Mouse (Mus musculus): ENCODE results near the gene Kmt2e. TPM values are rescaled to one million over a fixed set of nuclear protein-coding genes. Genes with fewer than 3 reads are reported as not detected.
"Not testable (repeated sequence)": the region's sequence is repeated elsewhere in the genome, so short reads cannot be mapped to it uniquely, and the experiment has no call there.

The Kmt2e gene
- polyA plus RNA-seq, 1 experiment from 2014 or later, result 109 TPM

DNA sequence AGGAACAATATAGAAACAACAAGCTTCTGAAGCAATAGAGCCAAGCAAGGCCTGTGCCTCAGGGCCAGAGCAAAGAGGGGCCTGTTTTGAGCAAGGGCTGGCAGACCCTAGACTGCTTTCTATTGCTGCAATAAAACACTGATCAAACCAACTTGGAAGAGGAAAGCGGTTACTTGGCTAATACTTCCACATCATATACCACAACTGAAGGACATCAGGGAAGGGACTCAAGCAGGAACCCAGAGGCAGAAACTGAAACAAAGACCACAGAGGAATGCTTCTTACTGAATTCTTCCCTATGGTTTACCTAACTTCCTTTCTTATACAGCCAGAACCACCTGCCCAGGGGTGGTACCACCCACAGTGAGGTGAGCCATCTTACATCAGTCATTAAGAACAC, 87.4 kb downstream of the Kmt2e start:
- no peaks in the 10 kb centered on the region for H3K9me3 ChIP-seq
- no peak overlapping the region for H3K27ac ChIP-seq
- H3K27me3 ChIP-seq, result no peaks in the 10 kb centered on the region
- H3K4me3 ChIP-seq (replicated peaks), result no peak overlapping the region
- no peak for ATAC-seq (ENCODE audit: insufficient number of reproducible peaks, insufficient read depth, low FRiP score, low TSS enrichment, low read depth)
- H3K4me2 ChIP-seq, result no peak overlapping the region
- no peaks in the 10 kb centered on the region; the same call in 1 of the 2 replicates for H3K4me1 ChIP-seq (replicated peaks)
- 48% methylated on average over 1 of the region's 1 CpGs for WGBS
- peaks cover 81% of the 10 kb centered on the region for H3K36me3 ChIP-seq
- H3K9ac ChIP-seq (replicated peaks), result no peak overlapping the region

DNA sequence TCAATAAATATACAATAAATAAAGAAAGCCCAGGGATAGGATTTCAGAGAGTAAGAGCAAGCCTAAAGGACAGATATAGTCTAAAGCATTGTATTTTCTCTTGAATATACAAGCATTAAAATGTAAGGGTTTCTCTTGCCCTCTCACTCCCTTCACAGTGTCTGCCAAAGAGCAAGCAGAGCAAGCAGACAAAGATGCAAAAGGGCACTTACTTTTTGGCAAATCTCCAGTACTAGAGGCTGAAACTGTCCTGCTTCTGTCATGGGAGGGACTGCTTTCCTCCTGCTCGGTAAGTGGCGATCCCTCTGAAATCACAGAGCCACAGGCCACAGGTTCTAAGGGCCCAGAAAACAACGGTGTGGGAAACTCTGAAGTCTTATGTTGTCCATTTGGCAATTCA, 89.7 kb downstream of the Kmt2e start:
- H3K27me3 ChIP-seq, result no peaks in the 10 kb centered on the region
- H3K27ac ChIP-seq, result no peak overlapping the region
- H3K4me2 ChIP-seq, result no peak overlapping the region
- no peak overlapping the region for H3K9ac ChIP-seq (replicated peaks)
- 92% methylated on average over 3 of the region's 3 CpGs for WGBS
- H3K4me1 ChIP-seq (replicated peaks), result no peaks in the 10 kb centered on the region; the same call in 1 of the 2 replicates
- no peaks in the 10 kb centered on the region for H3K9me3 ChIP-seq
- no peak overlapping the region for H3K4me3 ChIP-seq (replicated peaks)
- ATAC-seq (ENCODE audit: insufficient number of reproducible peaks, insufficient read depth, low FRiP score, low TSS enrichment, low read depth), result no peak
- H3K36me3 ChIP-seq, result peaks cover 75% of the 10 kb centered on the region

DNA sequence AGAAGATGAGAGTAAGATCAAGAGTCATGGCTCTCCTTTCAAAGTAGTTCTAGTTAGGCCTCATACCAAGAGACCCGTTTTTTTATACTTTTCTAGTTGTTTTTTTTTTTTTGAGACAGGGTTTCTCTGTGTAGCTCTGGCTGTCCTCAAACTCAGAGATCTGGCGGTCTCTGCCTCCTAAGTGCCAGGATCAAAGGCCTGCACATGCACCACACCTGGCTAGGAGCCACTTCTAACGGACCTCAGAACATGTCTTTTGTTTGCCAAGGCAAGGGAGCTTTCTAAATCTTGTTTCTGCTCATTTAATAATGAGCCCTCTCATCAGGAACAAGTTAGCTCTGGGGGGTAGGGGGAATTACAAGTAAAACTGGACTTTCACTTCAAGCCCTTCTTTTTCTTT, 90.4 kb downstream of the Kmt2e start:
- Histone ChIP-seq H3K4me3 (replicated peaks) (no peak overlapping the region), H3K9me3 (no peaks in the 10 kb centered on the region), H3K4me2 (no peak overlapping the region), H3K27me3 (no peaks in the 10 kb centered on the region), H3K4me1 (replicated peaks) (no peaks in the 10 kb centered on the region), H3K9ac (replicated peaks) (no peak overlapping the region), H3K27ac (no peak overlapping the region), H3K36me3 (peaks cover 69% of the 10 kb centered on the region)
- ATAC-seq (ENCODE audit: insufficient number of reproducible peaks, insufficient read depth, low FRiP score, low TSS enrichment, low read depth), result no peak
- WGBS, result 75% methylated on average over 3 of the region's 3 CpGs

DNA sequence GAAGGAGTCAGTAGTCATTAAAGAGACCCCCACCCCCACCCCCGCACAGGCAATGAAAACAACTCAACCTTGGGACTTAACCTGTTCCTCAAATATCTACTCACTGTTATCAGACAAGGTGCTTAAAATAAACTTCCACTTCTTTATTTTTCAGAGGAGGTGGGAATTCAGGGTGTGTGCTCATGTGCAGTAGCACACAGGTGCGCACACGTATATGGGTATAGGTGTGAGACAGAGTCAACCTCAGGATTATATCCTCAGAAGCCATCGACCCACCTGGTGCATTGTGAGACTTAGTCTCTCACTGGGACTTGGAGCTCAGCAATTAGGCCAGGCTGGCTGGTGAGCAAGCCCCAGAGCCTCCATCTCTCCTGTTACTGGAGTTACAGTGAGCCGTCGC, 96.9 kb downstream of the Kmt2e start:
- no peak overlapping the region for H3K27ac ChIP-seq
- no peaks in the 10 kb centered on the region for H3K27me3 ChIP-seq
- no peaks in the 10 kb centered on the region for H3K9me3 ChIP-seq
- WGBS, result 94% methylated on average over 6 of the region's 6 CpGs
- H3K4me2 ChIP-seq, result no peak overlapping the region
- no peak for ATAC-seq (ENCODE audit: insufficient number of reproducible peaks, insufficient read depth, low FRiP score, low TSS enrichment, low read depth)
- H3K9ac ChIP-seq (replicated peaks), result no peak overlapping the region
- peaks cover 32% of the 10 kb centered on the region for H3K36me3 ChIP-seq
- H3K4me1 ChIP-seq (replicated peaks), result no peaks in the 10 kb centered on the region
- H3K4me3 ChIP-seq (replicated peaks), result no peak overlapping the region

DNA sequence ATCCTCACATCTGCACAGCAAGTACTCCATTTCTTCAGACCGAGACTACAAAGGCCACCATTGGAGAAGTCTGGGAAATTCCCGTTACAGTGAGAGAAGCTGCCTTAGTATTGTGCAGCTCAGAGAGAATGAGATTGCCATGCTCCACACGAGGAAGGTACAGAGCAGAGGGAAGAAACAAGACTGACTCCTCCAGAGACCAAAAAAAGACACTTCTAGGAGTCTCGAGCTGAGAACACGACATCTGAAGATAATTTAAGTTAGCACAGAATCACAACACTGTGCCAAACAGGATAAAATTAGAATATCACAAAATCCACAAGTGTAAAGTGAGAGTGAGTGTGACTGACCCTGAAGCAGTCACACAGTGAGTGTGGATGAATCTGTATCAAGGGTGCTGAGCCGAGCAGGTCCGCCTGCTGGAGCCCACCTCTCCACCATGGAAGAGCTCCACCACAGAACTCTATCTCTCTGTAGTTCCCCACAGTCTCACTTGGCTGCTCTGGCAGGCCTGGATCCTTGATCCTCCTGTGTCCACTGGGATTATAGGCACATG, 97.4 kb downstream of the Kmt2e start:
- Histone ChIP-seq H3K27ac (no peak overlapping the region), H3K4me2 (no peak overlapping the region), H3K4me3 (replicated peaks) (no peak overlapping the region), H3K36me3 (peaks cover 30% of the 10 kb centered on the region), H3K9me3 (no peaks in the 10 kb centered on the region), H3K4me1 (replicated peaks) (no peaks in the 10 kb centered on the region), H3K9ac (replicated peaks) (no peak overlapping the region), H3K27me3 (no peaks in the 10 kb centered on the region)
- 88% methylated on average over 7 of the region's 7 CpGs for WGBS
- ATAC-seq (ENCODE audit: insufficient number of reproducible peaks, insufficient read depth, low FRiP score, low TSS enrichment, low read depth), result no peak

DNA sequence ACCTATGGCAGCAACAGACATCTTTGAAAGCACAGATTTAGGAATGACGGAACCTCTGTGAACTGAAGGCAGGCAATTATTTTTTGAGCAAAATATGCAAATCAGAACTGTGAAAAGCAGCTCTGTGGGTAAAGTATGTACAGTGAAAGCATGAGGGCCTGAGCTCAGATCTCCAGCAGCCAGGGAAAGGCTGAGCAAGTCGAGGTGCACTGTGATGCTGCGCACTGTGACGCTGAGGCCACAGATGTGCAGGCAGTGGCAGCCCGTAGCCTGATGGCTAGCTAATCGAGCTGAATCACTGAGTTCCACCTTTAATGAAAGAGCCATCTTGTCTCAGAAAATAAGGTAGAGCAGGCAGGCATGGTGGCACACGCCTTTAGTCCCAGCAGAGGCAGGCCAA, 101.5 kb downstream of the Kmt2e start:
- ATAC-seq (ENCODE audit: insufficient number of reproducible peaks, insufficient read depth, low FRiP score, low TSS enrichment, low read depth), result no peak
- Histone ChIP-seq H3K4me1 (replicated peaks) (no peaks in the 10 kb centered on the region), H3K9ac (replicated peaks) (no peak overlapping the region), H3K4me2 (no peak overlapping the region), H3K4me3 (replicated peaks) (no peak overlapping the region), H3K9me3 (no peaks in the 10 kb centered on the region), H3K27ac (no peak overlapping the region), H3K27me3 (no peaks in the 10 kb centered on the region), H3K36me3 (peaks cover 48% of the 10 kb centered on the region)
- 91% methylated on average over 7 of the region's 7 CpGs for WGBS

DNA sequence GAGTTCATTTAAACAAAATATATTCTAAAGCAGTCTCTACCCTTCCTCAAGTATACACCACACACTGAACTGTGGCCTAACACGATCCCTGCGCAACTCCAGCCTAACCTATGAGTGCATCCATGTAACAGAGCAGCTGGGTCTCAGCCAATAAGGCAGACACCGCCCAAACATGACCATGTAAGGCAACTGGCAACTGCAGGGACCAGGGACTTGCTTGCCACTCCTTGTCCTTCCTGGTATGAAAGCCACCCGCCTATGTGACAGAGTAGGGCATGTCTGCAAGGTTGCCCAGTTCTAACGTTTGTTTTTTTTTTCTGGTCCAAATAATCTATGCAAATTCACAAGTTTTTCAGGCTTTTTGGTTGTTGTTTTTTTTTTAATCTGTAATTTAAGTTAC, 117.4 kb downstream of the Kmt2e start:
- no peaks in the 10 kb centered on the region for H3K9me3 ChIP-seq
- WGBS, result 82% methylated on average over 5 of the region's 5 CpGs
- no peak for ATAC-seq (ENCODE audit: insufficient number of reproducible peaks, insufficient read depth, low FRiP score, low TSS enrichment, low read depth)

DNA sequence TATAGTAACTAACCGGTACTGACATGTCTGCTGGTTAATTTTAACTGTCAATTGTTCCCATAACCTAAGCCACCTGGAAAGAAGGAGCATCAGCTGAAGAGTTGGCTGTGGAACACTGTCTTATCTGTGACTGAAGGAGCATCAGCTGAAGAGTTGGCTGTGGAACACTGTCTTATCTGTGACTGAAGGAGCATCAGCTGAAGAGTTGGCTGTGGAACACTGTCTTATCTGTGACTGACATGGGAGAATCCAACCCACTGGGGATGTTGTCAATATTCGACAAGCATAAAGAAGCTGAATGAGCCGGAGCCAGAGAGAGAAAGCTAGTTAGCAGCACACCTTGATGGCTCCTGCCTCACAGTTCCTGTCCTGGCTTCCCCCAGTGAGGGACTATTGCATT, 119.1 kb downstream of the Kmt2e start:
- not testable (repeated sequence) for H3K4me2 ChIP-seq
- 80% methylated on average over 3 of the region's 3 CpGs for WGBS

More for the DNA sequence above, 117.4 kb downstream of the Kmt2e start:
- Histone ChIP-seq H3K4me2 (no peak overlapping the region), H3K4me1 (replicated peaks) (no peaks in the 10 kb centered on the region), H3K27ac (no peak overlapping the region), H3K27me3 (no peaks in the 10 kb centered on the region), H3K4me3 (replicated peaks) (no peak overlapping the region), H3K9ac (replicated peaks) (no peak overlapping the region), H3K36me3 (peaks cover 6% of the 10 kb centered on the region)

More for the DNA sequence above, 119.1 kb downstream of the Kmt2e start:
- not testable (repeated sequence) for ATAC-seq (ENCODE audit: insufficient number of reproducible peaks, insufficient read depth, low FRiP score, low TSS enrichment, low read depth); H3K27me3 ChIP-seq; H3K9ac ChIP-seq (replicated peaks); H3K27ac ChIP-seq; H3K9me3 ChIP-seq; H3K4me1 ChIP-seq (replicated peaks); H3K4me3 ChIP-seq (replicated peaks); H3K36me3 ChIP-seq

Measured in limb, embryonic 12.5 days (tissue).